Mouse (Mus musculus) bone marrow, adult 2 months (tissue): ENCODE measurements around the gene Ddo. TPM values are rescaled to one million over a fixed set of nuclear protein-coding genes. Genes with fewer than 3 reads are reported as not detected.

Experiments used
- H3K27ac ChIP-seq: fragments of 200-500 bp; 2 replicates; pipeline ENCODE4 v1.5.1; 2012; ENCODE audit warnings: low read depth, mild to moderate bottlenecking, control low read depth, inconsistent platforms, low read length; ENCODE audit not compliant: control insufficient read depth, poor library complexity, insufficient read depth
- H3K4me1 ChIP-seq: fragments of 200-500 bp; 2 replicates; pipeline ENCODE4 v1.6.1; 2011; ENCODE audit warnings: low read length; ENCODE audit not compliant: control insufficient read depth, insufficient read depth
- H3K4me3 ChIP-seq: fragments of 200-500 bp; replicated peaks from 2 replicates; pipeline ENCODE3; 2011; ENCODE audit warnings: mild to moderate bottlenecking, low read depth, low read length, control low read depth; ENCODE audit not compliant: control insufficient read depth
- CTCF ChIP-seq: fragments of 200-500 bp; IDR thresholded peaks from 2 replicates; pipeline ENCODE4 v1.5.1; 2011; ENCODE audit warnings: low read length, control low read depth; ENCODE audit not compliant: control insufficient read depth, insufficient read depth
- POLR2A ChIP-seq: fragments of 200-500 bp; IDR thresholded peaks from 2 replicates; pipeline ENCODE4 v1.6.1; 2011; ENCODE audit warnings: low read depth, mild to moderate bottlenecking, control low read depth, low read length, borderline replicate concordance; ENCODE audit not compliant: control insufficient read depth
- WGBS: fragments of 180-500 bp; shearing (Covaris S2); methylation state at CpG from one replicate; pipeline ENCODE4 v1.1.7; 2018; 5-methylcytosine and 5-hydroxymethylcytosine counted together
- polyA plus RNA-seq: library from polyadenylated mRNA; stranded (reverse); fragments of >200 nt; gene quantifications from 2 replicates; pipeline ENCODE4 v1.2.4, GENCODE M21; 2011; ENCODE audit warnings: low replicate concordance; ENCODE audit not compliant: missing spikeins, insufficient read depth, insufficient read length

Gene Ddo
- polyA plus RNA-seq, 1 experiment: not detected

GRCm38 (mm10) chr10:40715151-40715550, 85.3 kb downstream of the Ddo start:
- Histone ChIP-seq H3K27ac (no peak overlapping the region), H3K4me3 (no peak overlapping the region), H3K4me1 (no peaks in the 10 kb centered on the region)
- 69% methylated on average over 4 of the region's 4 CpGs for WGBS
- TF ChIP-seq POLR2A: no peak
- TF ChIP-seq CTCF: no peak

- H3K4me1 ChIP-seq: no peaks in the 10 kb centered on the region
- H3K27ac ChIP-seq: no peak overlapping the region
- 57% methylated on average over 8 of the region's 8 CpGs for WGBS
- TF ChIP-seq POLR2A: no peak
- H3K4me3 ChIP-seq: no peak overlapping the region
These were observed 86.5 kb downstream of the Ddo start for GRCm38 (mm10) chr10:40716296-40716695.

GRCm38 (mm10) chr10:40716713-40717112, 86.9 kb downstream of the Ddo start:
- TF ChIP-seq CTCF (no peak), POLR2A (no peak)
- H3K4me3 ChIP-seq: no peak overlapping the region
- no peaks in the 10 kb centered on the region for H3K4me1 ChIP-seq
- WGBS: 87% methylated on average over 3 of the region's 3 CpGs
- H3K27ac ChIP-seq: no peak overlapping the region

GRCm38 (mm10) chr10:40718362-40718761, 88.6 kb downstream of the Ddo start:
- Histone ChIP-seq H3K4me1 (no peaks in the 10 kb centered on the region), H3K4me3 (no peak overlapping the region), H3K27ac (no peak overlapping the region)
- WGBS: 86% methylated on average over 13 of the region's 13 CpGs
- TF ChIP-seq POLR2A: no peak
- TF ChIP-seq CTCF: no peak

- H3K4me3 ChIP-seq: no peak overlapping the region
- WGBS: 73% methylated on average over 6 of the region's 6 CpGs
- TF ChIP-seq POLR2A: no peak
- TF ChIP-seq CTCF: no peak
- H3K4me1 ChIP-seq: no peaks in the 10 kb centered on the region
- H3K27ac ChIP-seq: no peak overlapping the region
These were observed 89.3 kb downstream of the Ddo start for GRCm38 (mm10) chr10:40719062-40719461.

- TF ChIP-seq CTCF: no peak
- TF ChIP-seq POLR2A: no peak
- no peak overlapping the region for H3K4me3 ChIP-seq
- WGBS: 88% methylated on average over 5 of the region's 5 CpGs
- H3K27ac ChIP-seq: no peak overlapping the region
- no peaks in the 10 kb centered on the region for H3K4me1 ChIP-seq
These were observed 91.1 kb downstream of the Ddo start for GRCm38 (mm10) chr10:40720883-40721282.

GRCm38 (mm10) chr10:40724342-40724741, 94.5 kb downstream of the Ddo start:
- Histone ChIP-seq H3K4me3 (no peak overlapping the region), H3K27ac (no peak overlapping the region), H3K4me1 (no peaks in the 10 kb centered on the region)
- TF ChIP-seq CTCF (no peak), POLR2A (no peak)
- 76% methylated on average over 6 of the region's 6 CpGs for whole genome bisulfite sequencing

GRCm38 (mm10) chr10:40725066-40725465, 95.3 kb downstream of the Ddo start:
- no peak overlapping the region for H3K27ac ChIP-seq
- WGBS: 85% methylated on average over 4 of the region's 4 CpGs
- H3K4me1 ChIP-seq: no peaks in the 10 kb centered on the region
- no peak overlapping the region for H3K4me3 ChIP-seq
- TF ChIP-seq POLR2A (no peak), CTCF (no peak)

- no peak overlapping the region for H3K4me3 ChIP-seq
- no peaks in the 10 kb centered on the region for H3K4me1 ChIP-seq
- TF ChIP-seq POLR2A: no peak
- no peak for TF ChIP-seq CTCF
- WGBS: 22% methylated on average over 4 of the region's 4 CpGs
- no peak overlapping the region for H3K27ac ChIP-seq
These were observed 95.7 kb downstream of the Ddo start for GRCm38 (mm10) chr10:40725471-40725870.
